Mouse (Mus musculus): Measurements from ENCODE around the gene 6030452D12Rik. TPM values are rescaled to one million over a fixed set of nuclear protein-coding genes. Genes with fewer than 3 reads are reported as not detected.

6030452D12Rik gene
- polyA plus RNA-seq (2012; rRNA removed) = not detected in 2 replicates

DNA sequence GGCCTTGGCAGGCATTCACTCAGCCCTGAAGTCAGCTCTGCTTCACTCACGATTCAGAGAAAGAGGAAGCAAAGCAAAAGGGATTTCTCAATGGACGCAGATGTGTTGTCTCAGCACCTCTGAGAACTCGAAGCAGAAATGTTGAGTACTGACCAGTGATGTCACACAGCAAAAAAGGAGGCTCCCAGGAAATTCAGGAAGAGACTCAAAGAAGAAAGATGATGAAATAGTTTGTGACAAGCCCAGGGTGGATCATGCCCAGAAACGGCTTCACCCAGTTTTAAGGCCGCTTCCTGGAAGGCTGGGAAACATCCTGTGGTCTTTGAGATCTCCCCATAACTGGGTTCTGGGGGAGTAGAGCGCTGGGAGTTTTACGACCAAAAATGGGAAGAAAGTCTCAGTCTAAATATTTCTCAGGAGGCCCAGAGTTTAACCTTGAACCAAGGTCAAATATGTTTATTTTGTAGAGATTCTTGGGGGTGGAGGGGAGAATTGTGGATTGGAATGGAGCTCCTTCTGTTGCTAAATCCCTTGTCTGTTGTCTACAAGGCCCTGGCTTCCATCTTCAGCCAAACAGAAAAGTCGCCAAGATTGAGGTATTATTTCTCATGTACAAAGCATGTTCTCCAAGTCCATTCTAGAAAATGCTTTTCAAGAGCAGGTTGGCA lies at the start of gene 6030452D12Rik:
TSS of gene 6030452D12Rik (plus strand) at position 505 of the 668 bp plus-strand sequence.
- H3K4me1 ChIP-seq (ENCODE audit: control insufficient read depth, insufficient read depth, low read length) = no peaks in the 10 kb centered on the region
- H3K4me3 ChIP-seq (ENCODE audit: control insufficient read depth, low read depth, low read length) = no peak within 1 kb of the TSS
- no peaks in the 10 kb centered on the region for H3K36me3 ChIP-seq (ENCODE audit: control insufficient read depth, insufficient read depth, low read length)
- no peaks in the 10 kb centered on the region for H3K27me3 ChIP-seq (ENCODE audit: control insufficient read depth, insufficient read depth, low read length)
- H3K27ac ChIP-seq (ENCODE audit: control insufficient read depth, insufficient read depth, low read depth, low read length) = peak within 1 kb of the TSS; percentile 18; the same call in 1 of the 2 replicates
- TF ChIP-seq POLR2A (IDR thresholded peaks at IDR 0.05; ENCODE audit: control insufficient read depth, low read depth, low read length) = no peak
- TF ChIP-seq CTCF (IDR thresholded peaks at IDR 0.05; ENCODE audit: control insufficient read depth, insufficient read depth, insufficient replicate concordance, low read depth, low read length) = no peak

DNA sequence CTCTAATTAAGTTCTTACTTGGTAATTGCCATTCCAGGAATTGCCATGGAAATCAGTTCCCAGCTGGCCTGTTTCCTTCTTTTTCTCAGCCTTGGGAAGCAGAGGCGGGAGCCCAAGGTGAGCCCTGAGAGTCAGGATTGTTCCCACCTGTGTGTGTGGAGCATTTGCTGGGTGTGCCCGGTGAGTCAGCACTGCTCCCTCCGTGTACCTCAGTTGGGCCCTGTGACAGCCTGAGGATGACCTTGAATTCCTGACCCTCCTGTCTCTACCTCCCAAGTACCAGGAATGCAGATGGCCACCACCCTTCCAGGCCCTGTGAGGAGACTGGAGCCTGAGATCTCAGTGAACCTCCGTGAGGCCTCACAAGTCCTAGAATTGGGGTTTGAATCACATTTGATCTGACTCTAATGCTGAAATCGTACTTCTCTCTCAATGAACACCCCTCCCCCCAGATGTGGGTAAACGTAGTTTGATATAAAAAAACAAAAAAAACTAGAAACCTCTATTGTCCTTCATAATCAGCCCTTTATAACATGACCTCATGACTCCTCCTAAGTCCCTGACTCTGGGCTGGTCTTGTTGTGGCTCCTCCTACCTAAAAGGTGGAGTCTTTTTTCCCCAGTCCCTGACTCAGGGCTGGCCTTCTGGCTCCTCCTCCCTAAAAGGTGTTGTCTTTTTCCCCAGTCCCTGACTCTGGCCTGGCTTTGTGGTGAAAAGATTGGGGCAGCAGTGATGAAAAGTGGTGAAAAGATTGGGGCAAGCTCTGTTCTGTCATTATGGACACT lies 48.8 kb upstream of the 6030452D12Rik start:
- Histone ChIP-seq H3K36me3 (ENCODE audit: control insufficient read depth, insufficient read depth, low read length) (no peaks in the 10 kb centered on the region), H3K27me3 (ENCODE audit: control insufficient read depth, insufficient read depth, low read length) (no peaks in the 10 kb centered on the region), H3K4me3 (ENCODE audit: control insufficient read depth, low read depth, low read length) (no peak overlapping the region), H3K27ac (ENCODE audit: control insufficient read depth, insufficient read depth, low read depth, low read length) (no peak overlapping the region), H3K4me1 (ENCODE audit: control insufficient read depth, insufficient read depth, low read length) (peaks cover 3% of the 10 kb centered on the region; the same call in 1 of the 2 replicates)
- TF ChIP-seq CTCF (IDR thresholded peaks at IDR 0.05; ENCODE audit: control insufficient read depth, insufficient read depth, insufficient replicate concordance, low read depth, low read length) (no peak), POLR2A (IDR thresholded peaks at IDR 0.05; ENCODE audit: control insufficient read depth, low read depth, low read length) (no peak)

- Histone ChIP-seq H3K27ac (ENCODE audit: control insufficient read depth, insufficient read depth, low read depth, low read length) (peak overlapping the region; percentile 58), H3K27me3 (ENCODE audit: control insufficient read depth, insufficient read depth, low read length) (no peaks in the 10 kb centered on the region), H3K36me3 (ENCODE audit: control insufficient read depth, insufficient read depth, low read length) (no peaks in the 10 kb centered on the region), H3K4me3 (ENCODE audit: control insufficient read depth, low read depth, low read length) (no peak overlapping the region), H3K4me1 (ENCODE audit: control insufficient read depth, insufficient read depth, low read length) (peaks cover 3% of the 10 kb centered on the region; the same call in 1 of the 2 replicates)
- TF ChIP-seq CTCF (IDR thresholded peaks at IDR 0.05; ENCODE audit: control insufficient read depth, insufficient read depth, insufficient replicate concordance, low read depth, low read length) (no peak), POLR2A (IDR thresholded peaks at IDR 0.05; ENCODE audit: control insufficient read depth, low read depth, low read length) (no peak)
Measured at GRCm38 (mm10) chr8:106452701-106453481, 47.4 kb upstream of the 6030452D12Rik start.

- H3K27me3 ChIP-seq (ENCODE audit: control insufficient read depth, insufficient read depth, low read length) = no peaks in the 10 kb centered on the region
- H3K4me1 ChIP-seq (ENCODE audit: control insufficient read depth, insufficient read depth, low read length) = peaks cover 3% of the 10 kb centered on the region; the same call in 1 of the 2 replicates
- no peak overlapping the region for H3K27ac ChIP-seq (ENCODE audit: control insufficient read depth, insufficient read depth, low read depth, low read length)
- H3K4me3 ChIP-seq (ENCODE audit: control insufficient read depth, low read depth, low read length) = no peak overlapping the region
- no peaks in the 10 kb centered on the region for H3K36me3 ChIP-seq (ENCODE audit: control insufficient read depth, insufficient read depth, low read length)
- TF ChIP-seq POLR2A (IDR thresholded peaks at IDR 0.05; ENCODE audit: control insufficient read depth, low read depth, low read length) (no peak), CTCF (IDR thresholded peaks at IDR 0.05; ENCODE audit: control insufficient read depth, insufficient read depth, insufficient replicate concordance, low read depth, low read length) (no peak)
Measured at GRCm38 (mm10) chr8:106454036-106454435, 46.3 kb upstream of the 6030452D12Rik start.

DNA sequence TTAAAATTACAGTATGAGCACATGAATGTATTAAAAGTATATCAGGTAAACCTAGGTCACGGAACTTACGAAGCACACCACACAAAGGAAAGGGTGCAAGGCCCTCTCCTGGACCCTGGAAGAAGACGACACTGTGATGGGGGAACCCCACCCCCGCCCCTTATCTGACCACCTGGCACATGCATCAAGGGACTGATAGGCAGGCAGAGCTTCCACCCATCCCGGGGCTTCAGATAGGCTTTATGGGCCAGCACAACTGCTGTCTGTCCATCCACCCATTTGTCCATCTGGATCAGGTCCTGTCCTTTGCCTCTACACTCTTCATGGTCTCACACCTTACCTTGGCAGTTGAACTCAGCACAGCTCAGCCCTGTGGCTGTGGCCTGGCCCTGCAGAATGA lies 38.2 kb upstream of the 6030452D12Rik start:
- no peak overlapping the region for H3K27ac ChIP-seq (ENCODE audit: control insufficient read depth, insufficient read depth, low read depth, low read length)
- no peak overlapping the region for H3K4me3 ChIP-seq (ENCODE audit: control insufficient read depth, low read depth, low read length)
- H3K36me3 ChIP-seq (ENCODE audit: control insufficient read depth, insufficient read depth, low read length) = no peaks in the 10 kb centered on the region
- TF ChIP-seq POLR2A (IDR thresholded peaks at IDR 0.05; ENCODE audit: control insufficient read depth, low read depth, low read length) (no peak), CTCF (IDR thresholded peaks at IDR 0.05; ENCODE audit: control insufficient read depth, insufficient read depth, insufficient replicate concordance, low read depth, low read length) (no peak)
- H3K27me3 ChIP-seq (ENCODE audit: control insufficient read depth, insufficient read depth, low read length) = no peaks in the 10 kb centered on the region
- H3K4me1 ChIP-seq (ENCODE audit: control insufficient read depth, insufficient read depth, low read length) = no peaks in the 10 kb centered on the region

DNA sequence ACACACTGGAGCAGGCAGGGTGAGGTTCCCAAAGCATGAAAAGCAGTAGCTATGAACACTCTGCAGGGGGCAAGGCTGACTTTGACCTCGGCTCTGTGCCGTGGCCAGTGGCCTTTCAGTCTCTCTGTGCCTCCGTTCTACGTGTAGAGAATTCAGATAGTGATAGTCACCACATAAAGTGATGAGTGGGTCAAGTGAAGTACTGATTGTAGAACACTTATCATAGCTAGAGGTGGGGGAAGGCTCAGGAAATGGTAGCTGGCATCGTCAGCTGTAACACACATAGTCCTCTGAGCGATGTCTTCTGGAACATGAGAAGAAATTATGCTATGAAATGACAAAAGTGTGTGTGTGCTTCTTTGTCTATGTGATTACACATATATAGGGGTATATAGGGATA lies 36.5 kb upstream of the 6030452D12Rik start:
- no peaks in the 10 kb centered on the region for H3K36me3 ChIP-seq (ENCODE audit: control insufficient read depth, insufficient read depth, low read length)
- H3K4me1 ChIP-seq (ENCODE audit: control insufficient read depth, insufficient read depth, low read length) = no peaks in the 10 kb centered on the region
- no peak overlapping the region for H3K4me3 ChIP-seq (ENCODE audit: control insufficient read depth, low read depth, low read length)
- H3K27ac ChIP-seq (ENCODE audit: control insufficient read depth, insufficient read depth, low read depth, low read length) = no peak overlapping the region
- H3K27me3 ChIP-seq (ENCODE audit: control insufficient read depth, insufficient read depth, low read length) = no peaks in the 10 kb centered on the region
- TF ChIP-seq CTCF (IDR thresholded peaks at IDR 0.05; ENCODE audit: control insufficient read depth, insufficient read depth, insufficient replicate concordance, low read depth, low read length) (no peak), POLR2A (IDR thresholded peaks at IDR 0.05; ENCODE audit: control insufficient read depth, low read depth, low read length) (no peak)

GRCm38 (mm10) chr8:106469485-106469884 lies 30.8 kb upstream of the 6030452D12Rik start:
- H3K27ac ChIP-seq (ENCODE audit: control insufficient read depth, insufficient read depth, low read depth, low read length) = no peak overlapping the region
- H3K4me3 ChIP-seq (ENCODE audit: control insufficient read depth, low read depth, low read length) = no peak overlapping the region
- no peaks in the 10 kb centered on the region for H3K36me3 ChIP-seq (ENCODE audit: control insufficient read depth, insufficient read depth, low read length)
- no peak for TF ChIP-seq POLR2A (IDR thresholded peaks at IDR 0.05; ENCODE audit: control insufficient read depth, low read depth, low read length)
- no peak for TF ChIP-seq CTCF (IDR thresholded peaks at IDR 0.05; ENCODE audit: control insufficient read depth, insufficient read depth, insufficient replicate concordance, low read depth, low read length)
- no peaks in the 10 kb centered on the region for H3K27me3 ChIP-seq (ENCODE audit: control insufficient read depth, insufficient read depth, low read length)
- H3K4me1 ChIP-seq (ENCODE audit: control insufficient read depth, insufficient read depth, low read length) = no peaks in the 10 kb centered on the region

Measured in testis, adult 2 months (tissue).